Mouse (Mus musculus) retina, adult 2 months (tissue): Measurements from ENCODE around the gene Snrk.
"Not testable (repeated sequence)": the region's sequence is repeated elsewhere in the genome, so short reads cannot be mapped to it uniquely, and the experiment has no call there.

Experiments used
- DNase-seq: peaks from one replicate; pipeline ENCODE4 v3.0.0-alpha.2; 2012; ENCODE audit warnings: low read depth, low spot score

Gene Snrk

DNA sequence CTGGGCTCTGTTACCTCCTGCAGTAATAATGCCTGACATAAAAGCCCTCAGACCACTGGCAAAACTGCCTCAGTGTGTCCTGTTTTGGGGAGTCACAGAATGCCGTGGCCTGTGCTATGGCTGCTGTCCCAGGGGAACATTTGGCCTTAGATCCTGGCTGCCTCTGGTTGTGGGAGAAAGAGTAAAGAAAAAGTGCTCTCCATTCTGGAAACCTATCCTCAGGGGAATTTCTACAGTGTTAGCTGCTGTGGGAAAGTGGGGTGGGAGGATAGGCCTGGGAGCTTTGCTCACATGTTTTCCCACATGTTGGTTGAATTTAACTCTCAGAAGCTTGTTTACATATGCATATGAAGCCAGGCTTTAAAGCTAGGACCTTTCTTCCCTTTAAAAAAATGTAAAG, 26.2 kb downstream of the Snrk start:
- DNase-seq, result no peak

DNA sequence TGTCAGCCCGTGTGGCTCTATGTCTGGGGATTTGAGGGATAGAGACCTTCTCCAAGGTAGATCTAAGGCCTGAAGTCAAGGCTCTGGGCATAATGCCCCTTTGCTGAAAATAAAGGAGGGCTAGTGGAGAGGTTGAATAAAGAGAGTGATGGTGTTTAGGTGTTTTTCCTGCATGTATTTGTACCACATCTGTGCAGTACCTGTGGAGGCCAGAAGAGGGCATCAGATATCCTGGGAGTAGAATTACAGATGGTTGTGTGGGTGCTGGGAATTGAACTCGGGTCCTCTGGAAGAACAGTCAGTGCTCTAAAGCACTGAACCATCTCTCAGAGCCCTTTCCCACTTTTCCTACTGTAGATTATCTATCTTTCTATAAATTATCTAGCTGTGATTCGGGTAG, 27.7 kb downstream of the Snrk start:
- DNase-seq, result no peak

DNA sequence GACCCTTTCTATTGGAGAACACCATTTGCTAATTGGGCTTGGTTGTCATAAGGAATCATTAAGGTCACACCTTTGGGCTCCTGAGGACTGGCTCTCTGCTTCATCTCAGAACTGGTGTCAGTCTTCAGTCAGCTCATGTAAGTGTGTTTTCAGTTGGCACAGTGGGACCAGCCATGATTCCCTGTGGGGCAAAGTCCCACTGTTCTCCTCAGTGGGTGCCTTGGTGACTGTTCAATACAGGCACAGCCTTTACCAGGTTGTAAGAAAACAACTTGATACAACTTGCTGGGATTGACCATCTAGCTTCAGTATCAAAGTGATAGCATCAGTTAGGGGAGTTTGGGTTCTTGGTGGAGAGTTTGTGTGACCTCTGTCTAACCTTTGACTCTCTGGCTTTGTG, 28.6 kb downstream of the Snrk start:
- no peak for DNase-seq

DNA sequence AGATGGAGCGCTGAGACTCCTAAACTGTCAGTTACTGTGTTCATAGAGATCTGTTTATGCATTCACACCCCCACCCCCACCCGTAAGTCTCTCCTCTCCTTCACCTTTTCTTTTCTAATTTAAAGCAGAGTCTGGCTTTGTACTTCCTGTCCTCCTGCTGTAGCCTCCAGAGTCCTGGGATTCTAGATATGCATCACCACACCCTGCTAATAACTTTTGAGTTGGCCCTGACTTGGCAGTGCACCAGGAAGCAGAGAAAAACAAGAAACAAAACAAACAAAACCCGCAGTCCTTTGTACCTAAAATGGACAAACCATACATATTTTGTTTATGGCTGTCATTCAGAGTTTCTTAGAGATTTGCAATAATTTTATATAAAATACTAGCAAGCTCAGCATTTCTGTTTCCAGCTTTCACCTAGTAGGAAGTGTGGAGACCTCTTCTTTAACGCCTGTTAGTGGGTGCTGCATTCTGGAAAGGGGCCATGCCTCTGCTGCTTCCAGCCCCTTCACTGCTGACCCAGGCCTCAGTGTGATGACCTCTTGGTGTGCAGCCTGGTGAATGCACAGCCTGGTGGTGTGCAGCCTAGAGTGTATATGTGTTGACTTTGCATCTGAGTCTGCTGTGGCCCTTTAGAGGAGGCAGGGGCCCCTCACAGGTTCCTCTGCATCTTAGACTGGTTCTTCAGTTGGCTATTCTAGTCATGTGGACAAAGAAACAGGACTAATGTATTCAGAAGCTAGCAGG, 29.2 kb downstream of the Snrk start:
- no peak for DNase-seq

DNA sequence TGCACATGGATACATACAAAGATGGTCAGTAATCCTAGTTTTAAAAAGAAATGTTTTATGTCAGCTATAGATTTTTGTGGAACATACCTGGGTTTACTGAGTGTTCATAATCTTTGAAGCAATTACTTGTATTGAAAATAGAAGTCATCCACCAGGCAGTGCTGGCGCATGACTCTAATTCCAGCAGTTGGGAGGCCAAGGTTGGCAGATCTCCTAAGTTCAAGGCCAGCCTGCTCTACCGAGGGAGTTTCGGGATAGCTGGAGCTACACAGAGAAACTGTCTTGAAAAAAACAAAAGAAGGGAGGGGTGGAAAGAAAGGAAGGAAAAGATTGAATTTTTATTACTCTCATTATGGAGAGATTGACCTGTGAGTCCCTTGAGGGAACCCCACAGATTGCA, 31.3 kb downstream of the Snrk start:
- no peak for DNase-seq

DNA sequence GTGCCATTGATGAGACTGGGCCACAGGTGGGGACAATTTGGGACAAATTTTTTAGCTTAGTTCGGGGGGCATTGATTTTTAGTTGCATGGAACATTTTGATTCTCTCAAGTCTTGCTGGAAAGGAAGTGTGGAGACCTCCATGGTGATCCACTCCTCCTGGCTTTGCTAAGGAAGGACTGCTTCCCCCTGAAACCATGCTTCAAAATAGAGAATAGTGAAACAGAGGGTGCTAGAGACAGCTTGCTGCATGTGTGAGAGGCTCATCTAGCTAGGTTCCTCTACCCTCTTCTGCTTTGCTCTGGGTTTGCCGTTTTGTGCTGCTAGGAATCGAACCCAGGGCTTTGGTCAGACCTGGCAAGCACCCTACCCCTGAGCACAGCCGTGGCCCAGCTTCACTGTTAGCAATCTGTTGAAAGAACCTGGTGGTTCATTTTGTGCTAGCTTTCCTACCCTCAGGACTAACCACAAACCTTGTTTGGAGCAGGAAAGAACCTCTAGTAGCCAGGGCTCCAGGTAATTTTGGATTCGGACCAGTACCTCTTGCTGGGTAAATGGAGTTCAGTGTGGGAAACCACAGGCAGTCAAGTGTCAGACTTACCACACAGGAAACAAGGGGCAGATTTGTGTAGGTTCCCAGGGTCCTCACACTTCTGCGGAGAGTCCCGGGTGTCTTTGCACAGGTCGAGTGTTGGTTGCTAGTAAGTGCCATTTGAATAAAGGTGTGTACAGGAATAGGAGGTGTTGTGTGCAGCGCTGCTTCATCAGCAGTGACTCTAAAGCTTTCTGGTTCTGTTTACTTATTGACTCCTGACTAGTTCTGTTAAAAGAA, 33.1 kb downstream of the Snrk start:
- no peak for DNase-seq

DNA sequence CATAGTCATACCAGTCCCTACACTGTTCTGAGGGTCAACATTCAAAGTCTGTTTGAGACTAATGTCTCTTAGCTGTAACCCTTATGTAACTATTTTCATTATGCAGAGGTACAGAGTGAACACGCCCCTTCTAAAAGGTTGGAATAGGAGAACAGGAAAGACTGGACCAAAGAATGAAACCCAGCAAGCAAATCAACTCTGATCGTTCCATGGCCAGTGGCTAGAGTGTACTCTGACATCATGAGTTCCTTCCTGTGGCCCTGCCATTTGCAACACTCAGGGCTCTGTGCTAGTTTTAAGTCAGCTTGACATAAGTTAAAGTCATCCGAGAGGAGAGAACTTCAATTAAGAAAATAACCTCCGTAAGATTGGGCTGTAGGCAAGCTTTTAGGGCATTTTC, 35.0 kb downstream of the Snrk start:
- DNase-seq, result no peak

DNA sequence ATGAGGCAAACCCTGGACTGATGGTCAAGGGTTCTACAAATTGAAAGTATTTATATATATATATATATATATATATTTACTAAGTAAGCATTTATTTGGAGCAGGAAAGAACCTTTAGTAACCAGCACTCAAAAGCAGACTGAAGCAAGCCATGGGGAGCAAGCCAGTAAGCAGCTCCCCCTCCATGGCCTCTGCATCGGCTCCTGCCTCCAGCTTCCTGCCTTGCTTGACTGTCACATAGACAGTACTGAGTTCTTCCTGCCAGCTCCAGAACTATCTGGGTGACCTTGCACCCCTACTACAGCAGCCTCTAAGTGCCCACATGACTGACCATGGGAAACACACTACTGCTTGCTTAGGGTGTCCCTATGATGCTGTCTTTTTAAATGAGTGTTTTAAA, 35.4 kb downstream of the Snrk start:
- no peak for DNase-seq

DNA sequence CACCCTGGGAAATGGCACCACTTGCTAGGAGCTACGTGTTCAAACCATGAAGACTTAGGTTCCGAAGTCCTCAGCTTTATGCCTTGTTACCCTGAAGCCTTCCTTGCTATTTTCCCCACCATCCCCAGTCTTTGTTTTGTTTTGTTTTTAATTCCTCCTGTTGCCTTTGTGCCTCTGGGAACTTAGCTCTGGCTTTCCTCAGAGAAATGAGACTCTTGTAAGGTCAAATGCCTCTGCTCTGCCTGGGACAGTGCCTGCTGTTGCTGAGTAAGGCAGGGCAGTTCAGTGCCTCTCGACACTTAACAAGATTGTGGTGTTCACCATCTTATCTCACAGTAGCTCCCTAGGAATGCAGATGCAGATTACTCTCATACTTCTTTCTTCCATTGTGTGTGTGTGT, 36.4 kb downstream of the Snrk start:
- DNase-seq, result no peak

DNA sequence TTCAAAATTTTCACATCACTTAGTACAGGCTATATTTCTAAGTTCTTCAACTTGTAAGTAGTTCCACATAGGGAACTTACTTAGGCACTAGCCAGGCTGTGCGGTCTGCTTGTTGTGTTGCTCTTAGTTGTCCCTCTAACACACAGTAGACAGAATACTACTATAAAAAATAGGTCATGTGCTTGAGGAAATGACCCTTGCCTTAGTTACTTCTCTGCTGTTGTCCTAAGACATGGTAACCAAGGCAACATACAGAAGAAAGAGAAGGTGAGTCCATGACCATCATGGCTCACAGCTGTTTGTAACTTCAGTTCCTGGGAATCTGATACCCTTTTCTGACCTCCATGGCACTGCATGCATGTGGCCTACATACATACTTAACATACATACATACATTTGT, 38.1 kb downstream of the Snrk start:
- no peak for DNase-seq

DNA sequence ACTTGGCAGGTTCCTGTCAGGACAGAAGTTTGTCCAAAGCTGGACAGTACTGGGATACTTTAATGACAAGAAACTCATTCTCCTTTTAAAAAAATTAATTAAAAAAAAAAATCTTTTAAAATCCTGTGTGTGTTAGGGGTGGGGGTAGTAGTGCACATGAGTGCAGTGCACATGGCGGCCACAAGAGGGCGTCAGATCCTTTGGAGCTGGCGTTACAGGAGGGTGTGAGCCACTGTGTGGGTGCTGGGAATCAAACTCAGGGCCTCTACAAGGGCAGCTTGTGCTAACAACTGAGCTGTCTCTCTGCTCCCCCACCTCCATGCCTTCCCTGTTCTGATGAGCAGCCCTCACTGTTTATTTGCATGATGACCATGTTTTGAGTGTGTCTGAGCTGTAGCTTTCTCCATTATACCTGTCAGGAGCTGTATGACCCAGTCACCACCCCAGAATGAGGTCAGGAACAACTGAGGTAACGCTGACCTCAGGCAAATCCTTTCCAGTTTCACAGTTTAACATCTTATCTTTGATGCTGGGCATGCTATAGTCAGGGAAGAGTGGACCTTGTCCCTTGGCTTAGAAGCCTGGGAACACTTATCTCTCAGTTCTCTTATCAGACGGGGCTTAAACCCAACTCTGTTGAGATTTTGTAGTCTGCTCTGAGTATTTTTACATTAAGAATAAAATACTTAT, 39.5 kb downstream of the Snrk start:
- no peak for DNase-seq

DNA sequence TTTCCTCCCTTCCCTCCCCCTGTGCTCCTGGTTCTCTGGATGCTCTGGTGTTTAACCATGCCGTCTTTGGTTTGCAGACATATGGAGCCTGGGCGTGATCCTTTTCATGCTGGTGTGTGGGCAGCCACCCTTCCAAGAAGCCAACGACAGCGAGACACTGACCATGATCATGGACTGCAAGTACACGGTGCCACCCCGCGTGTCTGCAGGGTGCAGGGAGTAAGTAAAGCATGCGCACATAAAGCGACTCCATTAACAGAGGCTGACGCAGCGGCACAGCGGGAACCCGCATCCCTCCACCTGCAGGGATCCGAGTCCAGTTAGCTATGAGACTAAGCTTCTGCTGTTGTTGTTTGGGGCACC, 40.0 kb downstream of the Snrk start:
- DNase-seq, result no peak

DNA sequence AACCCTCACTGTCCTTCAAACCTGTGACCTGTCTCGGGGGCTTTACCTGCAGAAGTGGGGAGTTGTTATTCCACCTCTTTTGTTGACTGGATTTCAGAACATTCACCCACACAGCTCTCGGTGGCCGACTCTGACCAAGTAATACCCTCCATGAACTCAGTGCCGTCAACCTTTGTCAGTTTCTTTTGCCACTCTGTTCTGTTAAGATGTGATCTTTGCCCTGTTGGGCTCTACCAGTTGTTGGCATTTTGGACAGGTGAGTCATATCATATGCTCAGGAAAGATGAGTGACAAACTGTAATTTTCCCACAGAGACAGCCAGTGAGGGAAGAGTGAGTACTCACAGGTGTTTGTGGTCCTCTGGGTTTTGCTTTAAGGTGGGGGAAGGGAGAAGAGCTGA, 47.5 kb downstream of the Snrk start:
- no peak for DNase-seq

DNA sequence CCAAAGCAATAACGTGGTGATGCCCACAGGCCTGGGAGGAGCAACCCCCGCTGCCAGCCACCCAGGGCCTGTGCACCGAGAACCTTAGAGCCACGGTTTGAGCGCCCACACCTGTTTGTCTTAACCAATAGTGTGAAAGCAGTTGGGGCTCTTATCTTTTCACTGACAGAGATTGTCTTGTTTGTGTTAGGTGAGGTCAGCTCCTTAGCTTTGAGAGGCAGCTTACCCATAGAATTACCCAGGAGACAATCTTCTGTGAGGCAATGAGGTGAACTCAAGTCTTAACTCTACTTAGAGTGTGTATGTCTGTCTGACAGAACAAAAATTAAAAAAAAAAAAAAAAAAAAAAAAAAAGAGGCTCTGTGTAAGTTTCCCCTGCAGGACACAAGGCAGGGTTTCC, 50.7 kb downstream of the Snrk start:
- DNase-seq, result not testable (repeated sequence)

DNA sequence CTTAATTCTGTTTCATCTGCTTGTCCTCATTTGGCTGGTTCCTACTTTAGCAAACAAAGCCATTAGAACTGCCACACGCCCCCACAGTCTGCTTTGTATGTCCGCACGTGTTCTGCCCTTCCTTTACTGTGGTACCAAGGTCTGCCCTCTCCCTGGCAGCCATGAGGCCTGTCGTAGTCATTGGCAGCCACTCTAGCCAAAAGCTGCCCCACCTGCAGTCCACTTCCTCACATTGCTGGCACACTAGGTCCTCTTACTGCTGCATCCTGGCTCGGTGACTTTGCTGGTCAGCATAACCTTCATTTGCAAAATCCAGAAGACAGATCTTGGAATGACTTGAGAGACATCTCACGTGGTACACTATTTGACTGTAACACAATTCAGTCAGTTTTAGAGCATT, 52.8 kb downstream of the Snrk start:
- no peak for DNase-seq

DNA sequence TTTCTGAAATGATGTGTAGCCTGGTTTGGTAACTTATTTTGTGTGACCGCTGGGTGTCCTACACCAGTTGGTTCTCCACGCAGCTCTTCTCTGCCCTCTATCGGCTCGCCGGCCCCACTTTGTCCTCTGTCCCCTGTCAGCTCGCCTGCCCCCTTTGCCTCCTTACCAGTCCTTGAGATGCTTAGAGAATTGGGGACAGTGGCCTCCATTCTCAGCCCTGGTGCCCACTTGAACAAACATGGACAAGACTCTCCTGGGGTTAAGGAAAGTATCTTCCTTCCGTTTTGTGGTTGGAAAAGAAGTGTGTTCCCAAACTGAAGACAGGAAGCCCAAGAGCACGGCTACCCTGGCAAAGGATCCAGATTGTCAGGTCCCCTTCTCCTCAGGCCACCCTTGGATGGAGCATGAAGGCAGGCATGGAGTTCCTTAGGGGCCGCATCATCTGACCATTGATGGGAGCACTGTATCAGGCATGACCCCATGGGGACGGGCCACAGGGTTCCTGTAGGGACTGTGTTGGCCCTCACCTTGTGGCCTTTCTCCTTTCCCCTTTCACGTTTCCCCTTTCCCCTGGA, 55.6 kb downstream of the Snrk start:
- DNase-seq, result no peak

DNA sequence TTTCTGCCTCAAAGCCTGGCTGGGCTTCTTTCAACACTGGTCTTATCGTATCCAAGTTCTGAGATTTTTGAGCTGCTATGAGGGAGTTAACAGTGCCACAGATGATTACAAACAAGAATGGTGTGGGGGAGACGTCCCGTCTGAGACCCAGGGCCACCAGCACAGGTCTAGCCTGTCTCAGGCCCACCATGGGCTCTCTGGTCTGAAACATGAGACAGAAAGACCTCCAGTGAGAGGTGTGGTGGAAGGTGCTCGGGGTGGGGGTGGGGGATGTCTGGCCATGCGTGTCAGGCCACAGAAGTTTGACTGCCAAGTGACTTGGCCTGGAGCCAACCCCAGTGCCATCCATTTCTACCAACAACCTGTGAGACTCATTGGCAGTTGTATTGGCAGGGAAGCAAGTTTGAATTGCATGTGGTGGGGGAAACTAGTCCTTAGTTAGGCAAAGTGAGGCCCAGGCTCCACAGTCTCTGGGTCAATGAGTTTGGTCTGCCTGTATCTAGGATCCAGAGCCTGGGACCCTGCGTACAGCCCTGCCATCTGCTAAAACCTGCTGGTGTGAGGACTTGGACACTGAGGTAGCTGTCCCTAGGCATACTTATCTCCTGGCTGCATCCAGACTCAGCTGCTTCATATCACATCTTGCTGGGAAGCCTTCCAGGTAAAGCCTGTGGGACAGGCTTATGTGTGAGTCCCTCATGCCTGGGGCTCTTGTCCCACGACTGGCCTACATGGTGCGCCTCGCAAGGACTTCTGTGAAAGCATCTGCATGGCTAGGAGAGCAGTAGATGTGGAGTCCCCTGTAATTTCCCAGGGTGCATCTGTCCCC, 56.6 kb downstream of the Snrk start:
- DNase-seq, result no peak

DNA sequence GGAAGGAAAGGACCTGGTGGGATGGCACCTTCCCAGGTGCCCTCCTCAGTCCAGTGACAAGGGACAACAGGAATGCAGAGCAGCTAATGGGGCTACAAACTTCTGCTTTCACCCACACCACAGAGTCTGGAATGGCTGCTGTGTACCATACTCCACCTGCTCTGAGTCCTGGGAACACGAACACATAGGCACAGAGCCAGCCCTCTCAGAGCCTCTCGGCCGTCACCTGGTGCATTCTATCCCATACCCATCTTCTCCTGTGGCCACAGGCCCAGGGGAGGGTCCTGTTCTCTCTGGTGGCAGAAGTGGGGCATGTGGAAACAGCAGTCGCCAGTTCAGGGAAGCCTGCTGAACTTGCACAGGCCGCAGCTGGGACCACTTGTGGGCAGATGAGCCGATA, 57.7 kb downstream of the Snrk start:
- no peak for DNase-seq

DNA sequence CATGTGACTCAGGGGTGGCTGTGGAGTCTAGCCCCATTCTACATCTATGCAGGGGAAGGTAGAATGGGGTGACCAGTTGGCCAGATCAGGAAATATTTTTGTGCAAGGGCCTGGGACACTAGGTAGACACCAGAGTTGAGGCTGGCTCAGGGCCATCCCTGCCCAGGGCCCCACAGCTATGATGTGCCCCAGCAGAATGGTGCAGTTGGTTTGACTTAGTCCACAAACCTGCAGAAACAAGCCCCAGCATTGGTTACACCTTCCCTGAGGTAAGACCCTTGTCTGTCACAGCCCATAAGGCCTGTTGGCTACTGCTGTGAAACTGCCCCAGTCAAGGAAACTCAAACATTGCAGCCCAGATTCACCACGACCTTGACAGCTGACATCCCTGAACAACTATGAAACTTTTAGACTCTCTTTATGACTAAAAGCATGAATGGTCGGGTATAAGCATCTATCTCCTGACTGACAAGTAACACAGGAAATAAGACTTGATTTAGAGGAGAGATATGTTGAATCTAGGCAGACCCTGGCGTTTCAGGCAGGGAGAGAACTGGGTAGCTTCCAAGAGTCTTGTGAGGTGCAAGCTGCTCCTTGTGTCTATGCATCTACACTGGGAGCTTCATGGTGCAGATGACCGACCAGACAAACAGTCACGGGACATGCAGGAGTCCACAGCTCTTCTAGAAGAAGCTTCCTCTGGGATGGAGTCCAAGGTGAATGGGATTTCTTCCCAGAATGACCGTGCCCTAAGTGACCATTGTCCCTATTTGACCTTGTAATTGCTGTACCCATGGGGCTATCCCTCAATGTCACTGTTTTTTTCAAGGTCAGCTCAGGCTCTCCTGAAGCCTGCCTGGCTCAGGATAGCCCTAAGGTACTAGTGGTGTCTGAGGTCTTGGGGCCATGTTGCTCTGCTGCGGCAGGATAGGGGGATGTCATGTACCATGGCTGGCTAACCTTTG, 60.5 kb downstream of the Snrk start:
- no peak for DNase-seq

DNA sequence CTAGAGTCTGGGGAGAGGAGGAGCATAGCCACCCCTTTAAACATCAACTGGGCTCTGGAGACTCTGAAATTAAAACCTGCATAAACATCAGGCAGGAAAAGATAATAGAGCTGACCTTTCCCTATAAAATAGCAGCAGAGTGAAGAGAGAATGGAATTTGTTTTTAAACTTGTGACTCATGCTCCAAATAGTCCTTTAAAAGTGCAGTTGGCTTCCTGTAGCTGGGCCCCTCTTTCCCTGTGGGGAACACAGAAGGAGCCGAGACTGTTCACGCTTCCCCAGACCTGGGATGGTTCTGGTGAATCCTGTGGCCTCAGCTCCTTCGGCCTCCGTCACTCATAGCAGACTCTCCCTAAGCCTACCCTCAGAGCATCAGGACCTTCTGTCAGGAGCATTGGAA, 61.4 kb downstream of the Snrk start:
- no peak for DNase-seq
